Mouse (Mus musculus): ENCODE measurements at regions not wholly inside any gene's neighbourhood (a gene's known extent, or its start where the extent isn't known, plus 50 kb on each side); places are given as distances from the start of the nearest gene placed in this dataset.

GRCm38 (mm10) chr17:89982904-89983303 is 72.7 kb upstream of the Gm10184 start:
- Histone ChIP-seq H3K36me3 (ENCODE audit: control insufficient read depth, insufficient read depth, low read length) (no peaks in the 10 kb centered on the region), H3K4me2 (ENCODE audit: low read depth, low read length) (no peak overlapping the region), H3K9ac (ENCODE audit: low read depth, low read length) (no peak overlapping the region), H3K4me3 (ENCODE audit: low read depth, low read length) (no peak overlapping the region), H3K4me1 (ENCODE audit: control insufficient read depth, insufficient read depth, low read length) (no peaks in the 10 kb centered on the region), H3K27ac (replicated peaks; ENCODE audit: low read depth, low read length) (no peak overlapping the region), H3K9me3 (ENCODE audit: control insufficient read depth, low read length) (no peaks in the 10 kb centered on the region), H3K27me3 (replicated peaks; ENCODE audit: control insufficient read depth, insufficient read depth, low read length) (no peaks in the 10 kb centered on the region)
- peak; percentile 10 for DNase-seq (ENCODE audit: low spot score)
- ATAC-seq (ENCODE audit: low read depth), result no peak
- WGBS, result 26% methylated on average over 3 of the region's 3 CpGs

GRCm38 (mm10) chr17:89979055-89979853 is 69.0 kb upstream of the Gm10184 start:
- ATAC-seq (ENCODE audit: low read depth) (no peak), DNase-seq (ENCODE audit: low spot score) (no peak)
- no peaks in the 10 kb centered on the region for H3K36me3 ChIP-seq (ENCODE audit: control insufficient read depth, insufficient read depth, low read length)
- no peak overlapping the region for H3K27ac ChIP-seq (replicated peaks; ENCODE audit: low read depth, low read length)
- no peak overlapping the region for H3K9ac ChIP-seq (ENCODE audit: low read depth, low read length)
- H3K4me1 ChIP-seq (ENCODE audit: control insufficient read depth, insufficient read depth, low read length), result no peaks in the 10 kb centered on the region
- no peaks in the 10 kb centered on the region for H3K9me3 ChIP-seq (ENCODE audit: control insufficient read depth, low read length)
- H3K4me2 ChIP-seq (ENCODE audit: low read depth, low read length), result no peak overlapping the region
- 57% methylated on average over 5 of the region's 5 CpGs for WGBS
- H3K27me3 ChIP-seq (replicated peaks; ENCODE audit: control insufficient read depth, insufficient read depth, low read length), result no peaks in the 10 kb centered on the region
- no peak overlapping the region for H3K4me3 ChIP-seq (ENCODE audit: low read depth, low read length)

- ATAC-seq (ENCODE audit: low read depth), result no peak
- 82% methylated on average over 1 of the region's 1 CpGs for WGBS
Observed at GRCm38 (mm10) chr17:89963000-89963399, 52.8 kb upstream of the Gm10184 start.

GRCm38 (mm10) chr17:89961431-89961830 is 51.2 kb upstream of the Gm10184 start:
- H3K4me1 ChIP-seq (ENCODE audit: control insufficient read depth, insufficient read depth, low read length), result no peaks in the 10 kb centered on the region
- DNase-seq (ENCODE audit: low spot score), result no peak
- no peak overlapping the region for H3K9ac ChIP-seq (ENCODE audit: low read depth, low read length)
- H3K36me3 ChIP-seq (ENCODE audit: control insufficient read depth, insufficient read depth, low read length), result no peaks in the 10 kb centered on the region
- 95% methylated on average over 1 of the region's 1 CpGs for WGBS
- ATAC-seq (ENCODE audit: low read depth), result no peak
- no peaks in the 10 kb centered on the region for H3K27me3 ChIP-seq (replicated peaks; ENCODE audit: control insufficient read depth, insufficient read depth, low read length)
- H3K4me2 ChIP-seq (ENCODE audit: low read depth, low read length), result no peak overlapping the region
- no peaks in the 10 kb centered on the region for H3K9me3 ChIP-seq (ENCODE audit: control insufficient read depth, low read length)
- no peak overlapping the region for H3K4me3 ChIP-seq (ENCODE audit: low read depth, low read length)
- H3K27ac ChIP-seq (replicated peaks; ENCODE audit: low read depth, low read length), result no peak overlapping the region

More at GRCm38 (mm10) chr17:89963000-89963399, 52.8 kb upstream of the Gm10184 start:
- H3K27me3 ChIP-seq (replicated peaks; ENCODE audit: control insufficient read depth, insufficient read depth, low read length), result no peaks in the 10 kb centered on the region
- no peak for DNase-seq (ENCODE audit: low spot score)
- no peak overlapping the region for H3K4me2 ChIP-seq (ENCODE audit: low read depth, low read length)
- no peak overlapping the region for H3K4me3 ChIP-seq (ENCODE audit: low read depth, low read length)
- no peaks in the 10 kb centered on the region for H3K9me3 ChIP-seq (ENCODE audit: control insufficient read depth, low read length)
- H3K9ac ChIP-seq (ENCODE audit: low read depth, low read length), result no peak overlapping the region
- no peaks in the 10 kb centered on the region for H3K4me1 ChIP-seq (ENCODE audit: control insufficient read depth, insufficient read depth, low read length)
- no peaks in the 10 kb centered on the region for H3K36me3 ChIP-seq (ENCODE audit: control insufficient read depth, insufficient read depth, low read length)
- H3K27ac ChIP-seq (replicated peaks; ENCODE audit: low read depth, low read length), result no peak overlapping the region

GRCm38 (mm10) chr17:89960368-89960767 is 50.1 kb upstream of the Gm10184 start:
- ATAC-seq (ENCODE audit: low read depth) (no peak), DNase-seq (ENCODE audit: low spot score) (no peak)
- no peaks in the 10 kb centered on the region for H3K9me3 ChIP-seq (ENCODE audit: control insufficient read depth, low read length)
- no peak overlapping the region for H3K9ac ChIP-seq (ENCODE audit: low read depth, low read length)
- no peaks in the 10 kb centered on the region for H3K36me3 ChIP-seq (ENCODE audit: control insufficient read depth, insufficient read depth, low read length)
- H3K4me1 ChIP-seq (ENCODE audit: control insufficient read depth, insufficient read depth, low read length), result no peaks in the 10 kb centered on the region
- no peak overlapping the region for H3K27ac ChIP-seq (replicated peaks; ENCODE audit: low read depth, low read length)
- 83% methylated on average over 1 of the region's 1 CpGs for WGBS
- H3K4me3 ChIP-seq (ENCODE audit: low read depth, low read length), result no peak overlapping the region
- no peak overlapping the region for H3K4me2 ChIP-seq (ENCODE audit: low read depth, low read length)
- no peaks in the 10 kb centered on the region for H3K27me3 ChIP-seq (replicated peaks; ENCODE audit: control insufficient read depth, insufficient read depth, low read length)

Data from embryonic facial prominence, embryonic 14.5 days (tissue).